Mouse (Mus musculus) heart, embryonic 12.5 days (tissue): ENCODE data around the gene Tube1. TPM values are rescaled to one million over a fixed set of nuclear protein-coding genes. Genes with fewer than 3 reads are reported as not detected.
A peak's percentile ranks its signal among the peaks of the same experiment; 100 is the strongest.

ENCODE experiments used
- ATAC-seq: fragments of 200-750 bp; cut with Nextera tagmentation; 2 replicates; pipeline ENCODE4 v1.8.0; 2017; ENCODE audit warnings: moderate TSS enrichment, moderate library complexity; ENCODE audit not compliant: insufficient number of reproducible peaks, low FRiP score
- H3K27ac ChIP-seq: fragments of 300-500 bp; sonication (generic); 2 replicates; pipeline ENCODE4 v1.5.1; 2016; ENCODE audit warnings: mild to moderate bottlenecking, moderate library complexity; ENCODE audit not compliant: poor library complexity, severe bottlenecking
- H3K27me3 ChIP-seq: fragments of 300-500 bp; sonication (generic); replicated peaks from 2 replicates; pipeline ENCODE4 v1.6.1; 2016; ENCODE audit warnings: mild to moderate bottlenecking, moderate library complexity
- H3K36me3 ChIP-seq: fragments of 300-500 bp; sonication (generic); 2 replicates; pipeline ENCODE4 v1.6.1; 2016; ENCODE audit warnings: mild to moderate bottlenecking, moderate library complexity
- H3K4me1 ChIP-seq: fragments of 300-500 bp; sonication (generic); replicated peaks from 2 replicates; pipeline ENCODE4 v1.6.1; 2016; ENCODE audit warnings: mild to moderate bottlenecking
- H3K4me2 ChIP-seq: fragments of 300-500 bp; sonication (generic); 2 replicates; pipeline ENCODE4 v1.6.1; 2016; ENCODE audit warnings: mild to moderate bottlenecking, moderate library complexity
- H3K4me3 ChIP-seq: fragments of 300-500 bp; sonication (generic); 2 replicates; pipeline ENCODE4 v1.5.1; 2016; ENCODE audit warnings: mild to moderate bottlenecking
- H3K9ac ChIP-seq: fragments of 300-500 bp; sonication (generic); 2 replicates; pipeline ENCODE4 v1.6.1; 2016; ENCODE audit warnings: mild to moderate bottlenecking, moderate library complexity
- H3K9me3 ChIP-seq: fragments of 300-500 bp; sonication (generic); replicated peaks from 2 replicates; pipeline ENCODE4 v1.6.1; 2016; ENCODE audit warnings: mild to moderate bottlenecking, moderate library complexity
- WGBS: fragments of 180-500 bp; shearing (Covaris S2); methylation state at CpG from one replicate; pipeline ENCODE4 v1.1.7; 2016; 5-methylcytosine and 5-hydroxymethylcytosine counted together
- polyA plus RNA-seq: library from polyadenylated mRNA; unstranded; fragments of >200 nt; fragmentation: Nextera tagmentation; extraction: Ambion mirVana; gene quantifications from 2 replicates; pipeline ENCODE4 v1.2.1, GENCODE M21; 2016

Gene Tube1
- polyA plus RNA-seq, 1 experiment from 2014 or later, result 11.0 TPM

DNA sequence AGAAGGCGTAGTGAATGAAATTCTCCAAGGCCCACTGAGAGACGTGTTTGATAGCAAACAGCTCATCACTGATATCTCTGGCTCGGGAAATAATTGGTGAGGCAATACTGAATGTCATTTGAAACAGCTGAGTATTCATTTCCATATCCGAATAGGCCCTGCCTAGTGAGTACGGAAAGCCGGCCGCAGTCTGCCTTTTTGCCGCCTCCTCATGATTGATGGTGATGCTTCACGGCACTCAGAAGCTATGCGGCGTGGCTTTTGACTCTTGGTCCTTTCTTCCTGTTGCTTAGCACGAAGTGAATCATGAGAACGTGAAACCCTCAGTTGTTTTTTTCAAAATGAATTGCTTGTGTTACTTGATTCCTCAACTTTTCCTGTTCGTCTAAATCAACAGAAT, 7.1 kb downstream of the Tube1 start:
- Histone ChIP-seq H3K36me3 (peaks cover 69% of the 10 kb centered on the region), H3K9ac (no peak overlapping the region), H3K4me3 (no peak overlapping the region), H3K27ac (no peak overlapping the region), H3K9me3 (no peaks in the 10 kb centered on the region), H3K27me3 (no peaks in the 10 kb centered on the region), H3K4me2 (no peak overlapping the region), H3K4me1 (no peaks in the 10 kb centered on the region)
- ATAC-seq, result no peak
- WGBS, result 87% methylated on average over 14 of the region's 14 CpGs

GRCm38 (mm10) chr10:39141401-39141800, 7.6 kb downstream of the Tube1 start:
- WGBS, result 95% methylated on average over 2 of the region's 2 CpGs
- no peaks in the 10 kb centered on the region for H3K27me3 ChIP-seq
- no peak for ATAC-seq
- no peak overlapping the region for H3K4me2 ChIP-seq
- H3K4me3 ChIP-seq, result no peak overlapping the region
- H3K4me1 ChIP-seq, result no peaks in the 10 kb centered on the region
- no peak overlapping the region for H3K9ac ChIP-seq
- peaks cover 73% of the 10 kb centered on the region for H3K36me3 ChIP-seq
- H3K27ac ChIP-seq, result no peak overlapping the region
- no peaks in the 10 kb centered on the region for H3K9me3 ChIP-seq

- H3K27me3 ChIP-seq, result no peaks in the 10 kb centered on the region
- H3K36me3 ChIP-seq, result peaks cover 75% of the 10 kb centered on the region
- no peaks in the 10 kb centered on the region for H3K4me1 ChIP-seq
- no peak for ATAC-seq
- no peaks in the 10 kb centered on the region for H3K9me3 ChIP-seq
- no peak overlapping the region for H3K27ac ChIP-seq
- WGBS, result 88% methylated on average over 12 of the region's 12 CpGs
- no peak overlapping the region for H3K4me2 ChIP-seq
- H3K9ac ChIP-seq, result no peak overlapping the region
- H3K4me3 ChIP-seq, result no peak overlapping the region
Observed at GRCm38 (mm10) chr10:39142216-39142615, 8.4 kb downstream of the Tube1 start.

DNA sequence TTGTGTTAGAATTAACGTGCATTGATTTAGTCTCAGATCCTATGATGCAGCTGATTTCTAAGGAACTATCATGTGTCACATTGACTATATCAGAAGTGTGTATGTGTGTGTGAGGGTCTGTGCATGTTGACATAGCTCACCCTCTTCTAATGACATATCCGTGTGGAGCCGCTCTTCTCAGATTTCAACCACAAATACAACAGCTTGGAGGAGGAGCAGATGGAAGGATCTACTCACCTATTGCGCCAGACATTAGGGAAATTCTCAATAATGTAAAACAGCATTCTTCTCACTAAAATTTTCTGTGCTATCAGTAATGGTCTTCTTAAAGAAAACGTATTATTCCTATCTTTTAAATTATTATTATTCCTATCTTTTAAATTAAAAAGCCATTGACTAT, 22.9 kb downstream of the Tube1 start:
- no peak overlapping the region for H3K9ac ChIP-seq
- H3K4me1 ChIP-seq, result 0 out of 2 replicates have a peak, but pooled peaks cover 3% of the 10 kb centered on the region
- no peaks in the 10 kb centered on the region for H3K9me3 ChIP-seq
- no peak overlapping the region for H3K4me2 ChIP-seq
- H3K27ac ChIP-seq, result no peak overlapping the region
- no peak overlapping the region for H3K4me3 ChIP-seq
- no peak for ATAC-seq
- 85% methylated on average over 5 of the region's 5 CpGs for WGBS
- H3K36me3 ChIP-seq, result no peaks in the 10 kb centered on the region
- H3K27me3 ChIP-seq, result no peaks in the 10 kb centered on the region

DNA sequence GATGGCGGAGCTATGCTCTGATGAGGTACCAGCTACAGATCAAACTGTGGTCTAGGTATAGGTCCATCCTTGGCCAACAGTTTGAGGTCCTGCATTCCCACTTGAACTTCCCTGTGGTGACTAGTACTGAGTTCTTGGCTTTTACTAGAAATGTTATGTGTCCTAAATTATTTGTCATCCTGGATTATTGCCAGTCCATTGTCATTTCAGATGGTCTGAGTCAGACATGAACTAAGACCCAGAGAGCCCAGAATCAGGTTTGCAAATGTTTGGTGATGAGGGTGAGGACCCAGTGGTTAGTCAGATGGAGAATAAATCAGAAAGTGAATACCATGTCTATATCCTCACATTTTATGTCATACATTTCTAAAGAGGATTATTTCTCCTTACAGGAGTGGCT, 23.5 kb downstream of the Tube1 start:
- H3K9me3 ChIP-seq, result no peaks in the 10 kb centered on the region
- no peak overlapping the region for H3K27ac ChIP-seq
- no peak for ATAC-seq
- 88% methylated on average over 1 of the region's 1 CpGs for WGBS
- H3K9ac ChIP-seq, result no peak overlapping the region
- no peak overlapping the region for H3K4me2 ChIP-seq
- H3K36me3 ChIP-seq, result no peaks in the 10 kb centered on the region
- H3K27me3 ChIP-seq, result no peaks in the 10 kb centered on the region
- 0 out of 2 replicates have a peak, but pooled peaks cover 3% of the 10 kb centered on the region for H3K4me1 ChIP-seq
- no peak overlapping the region for H3K4me3 ChIP-seq

DNA sequence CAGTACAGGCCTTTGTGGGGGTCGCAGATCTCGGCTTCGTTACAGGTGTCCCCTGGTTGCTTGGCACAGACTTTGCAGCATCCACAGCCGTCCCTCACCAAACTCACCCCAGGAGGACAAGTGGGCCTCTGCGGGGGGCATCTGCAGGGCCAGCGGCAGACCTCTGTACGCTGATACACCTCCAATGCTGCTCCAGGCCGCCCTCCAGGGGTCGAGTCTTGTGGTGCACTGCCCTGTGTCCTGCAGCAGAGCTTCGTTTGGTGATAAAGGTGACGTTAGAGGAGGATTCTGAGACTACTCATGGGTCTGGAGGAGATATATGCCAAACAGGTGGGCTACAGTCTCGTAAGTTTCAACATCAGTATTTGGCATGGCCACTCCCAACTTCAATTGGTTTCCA, 24.5 kb downstream of the Tube1 start:
- no peaks in the 10 kb centered on the region for H3K9me3 ChIP-seq
- H3K4me1 ChIP-seq, result 0 out of 2 replicates have a peak, but pooled peaks cover 3% of the 10 kb centered on the region
- H3K27me3 ChIP-seq, result no peaks in the 10 kb centered on the region
- 48% methylated on average over 12 of the region's 12 CpGs for WGBS
- no peak overlapping the region for H3K4me2 ChIP-seq
- ATAC-seq, result no peak
- H3K27ac ChIP-seq, result no peak overlapping the region
- H3K36me3 ChIP-seq, result no peaks in the 10 kb centered on the region
- no peak overlapping the region for H3K4me3 ChIP-seq
- no peak overlapping the region for H3K9ac ChIP-seq

- no peak for ATAC-seq
- H3K36me3 ChIP-seq, result no peaks in the 10 kb centered on the region
- H3K27ac ChIP-seq, result no peak overlapping the region
- H3K4me1 ChIP-seq, result 0 out of 2 replicates have a peak, but pooled peaks cover 5% of the 10 kb centered on the region
- WGBS, result 84% methylated on average over 1 of the region's 1 CpGs
- H3K9me3 ChIP-seq, result no peaks in the 10 kb centered on the region
- no peak overlapping the region for H3K9ac ChIP-seq
- no peak overlapping the region for H3K4me3 ChIP-seq
- H3K4me2 ChIP-seq, result no peak overlapping the region
- no peaks in the 10 kb centered on the region for H3K27me3 ChIP-seq
Observed at GRCm38 (mm10) chr10:39161406-39161805, 27.6 kb downstream of the Tube1 start.

DNA sequence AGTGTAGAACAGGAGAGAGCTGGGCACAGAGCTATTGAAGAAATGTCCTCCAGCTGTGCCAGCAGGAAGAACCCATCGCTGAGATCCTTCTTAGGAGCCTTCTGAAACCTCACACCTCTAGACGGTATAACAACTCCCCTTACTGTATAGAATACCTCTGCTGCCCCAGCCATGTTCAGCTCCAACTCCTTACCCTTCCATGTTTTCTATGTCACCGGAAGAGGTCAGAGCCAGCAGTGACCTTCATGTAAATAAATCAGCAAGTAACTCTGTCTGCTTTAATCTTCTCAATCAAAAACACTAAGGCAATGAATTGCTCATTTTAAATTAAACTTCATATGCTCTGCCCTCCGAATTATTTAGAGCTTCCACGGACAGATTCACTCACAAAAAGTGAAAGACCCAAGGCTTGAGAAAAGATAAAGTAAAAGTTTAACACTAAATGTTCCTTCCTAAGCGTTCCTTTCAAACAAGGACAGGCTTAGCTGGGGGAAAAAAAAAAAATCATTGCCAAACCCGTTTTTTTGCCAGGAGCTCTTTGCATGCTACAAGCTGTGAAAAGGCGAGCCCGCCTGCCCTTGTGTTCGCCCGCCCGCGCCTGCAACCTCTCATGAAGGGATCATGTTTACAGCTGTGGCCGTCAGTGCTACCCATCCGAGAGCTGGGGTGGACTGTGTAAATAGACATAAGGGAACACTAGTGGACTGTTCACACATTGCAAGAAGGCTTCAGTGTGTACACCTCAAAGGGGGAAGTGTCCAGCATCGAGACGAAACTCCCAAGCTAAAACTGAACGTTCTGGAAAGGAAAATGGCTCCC, 29.1 kb downstream of the Tube1 start:
- Histone ChIP-seq H3K9me3 (no peaks in the 10 kb centered on the region), H3K27ac (no peak overlapping the region), H3K4me3 (no peak overlapping the region), H3K4me1 (0 out of 2 replicates have a peak, but pooled peaks cover 7% of the 10 kb centered on the region), H3K27me3 (no peaks in the 10 kb centered on the region), H3K4me2 (no peak overlapping the region), H3K36me3 (no peaks in the 10 kb centered on the region), H3K9ac (no peak overlapping the region)
- no peak for ATAC-seq
- 57% methylated on average over 18 of the region's 18 CpGs for WGBS

GRCm38 (mm10) chr10:39163694-39164093, 29.9 kb downstream of the Tube1 start, which contains the start of gene Ccn6:
Gene Ccn6 (minus strand): TSS chr10:39163794.
- no peak for ATAC-seq
- Histone ChIP-seq H3K9me3 (no peaks in the 10 kb centered on the region), H3K36me3 (no peaks in the 10 kb centered on the region), H3K9ac (no peak within 1 kb of the TSS), H3K4me3 (no peak within 1 kb of the TSS), H3K4me2 (no peak within 1 kb of the TSS), H3K27me3 (no peaks in the 10 kb centered on the region), H3K27ac (no peak within 1 kb of the TSS), H3K4me1 (0 out of 2 replicates have a peak, but pooled peaks cover 7% of the 10 kb centered on the region)
- 87% methylated on average over 10 of the region's 10 CpGs for WGBS

DNA sequence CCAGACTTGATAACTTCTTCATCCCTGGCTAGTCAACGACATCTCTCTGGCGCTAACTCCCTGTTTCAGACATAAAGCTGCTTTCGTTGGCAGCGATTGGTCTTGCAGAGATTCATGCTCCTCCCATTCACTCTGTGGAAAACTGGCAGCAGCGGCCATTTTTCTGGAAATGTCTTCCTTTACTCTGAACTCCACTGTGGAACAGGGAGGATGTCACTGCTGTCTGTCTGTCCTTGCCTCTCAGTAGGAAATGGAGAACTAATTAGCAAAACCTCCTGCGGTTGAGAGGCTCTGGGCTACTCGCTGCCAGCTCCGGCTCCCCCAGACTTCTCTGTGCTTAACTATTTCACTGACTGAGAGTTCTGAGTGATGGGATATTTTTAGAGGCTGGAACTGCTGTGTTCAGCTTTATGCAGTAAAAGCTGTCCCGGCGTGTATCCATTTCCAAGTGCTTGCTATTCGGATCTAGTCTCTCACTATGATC, 31.9 kb downstream of the Tube1 start:
- H3K9me3 ChIP-seq, result no peaks in the 10 kb centered on the region
- H3K4me1 ChIP-seq, result 0 out of 2 replicates have a peak, but pooled peaks cover 8% of the 10 kb centered on the region
- 0 out of 2 replicates have a peak, but pooled peaks cover 3% of the 10 kb centered on the region for H3K27me3 ChIP-seq
- H3K27ac ChIP-seq, result 0 out of 2 replicates have a peak overlapping the region, but pooled peaks have one; percentile 52
- H3K36me3 ChIP-seq, result no peaks in the 10 kb centered on the region
- H3K9ac ChIP-seq, result peak overlapping the region; percentile 42; the same call in 1 of the 2 replicates
- no peak for ATAC-seq
- WGBS, result 14% methylated on average over 11 of the region's 11 CpGs
- H3K4me2 ChIP-seq, result peak overlapping the region; percentile 56
- H3K4me3 ChIP-seq, result peak overlapping the region; percentile 44

- H3K36me3 ChIP-seq, result no peaks in the 10 kb centered on the region
- 0 out of 2 replicates have a peak, but pooled peaks cover 3% of the 10 kb centered on the region for H3K27me3 ChIP-seq
- no peak for ATAC-seq
- H3K4me2 ChIP-seq, result no peak overlapping the region
- WGBS, result 74% methylated on average over 11 of the region's 11 CpGs
- no peak overlapping the region for H3K4me3 ChIP-seq
- peaks cover 12% of the 10 kb centered on the region for H3K4me1 ChIP-seq
- no peak overlapping the region for H3K27ac ChIP-seq
- no peak overlapping the region for H3K9ac ChIP-seq
- no peaks in the 10 kb centered on the region for H3K9me3 ChIP-seq
Observed at GRCm38 (mm10) chr10:39167611-39168010, 33.8 kb downstream of the Tube1 start.
